Mouse (Mus musculus): Measurements from ENCODE around the gene Gch1. TPM values are rescaled to one million over a fixed set of nuclear protein-coding genes. Genes with fewer than 3 reads are reported as not detected.

Gene Gch1
- total and polyA plus RNA-seq, 3 experiments, result 4.4 to 6.6 TPM; not detected in 1

- TF ChIP-seq MXI1 (IDR thresholded peaks at IDR 0.05; ENCODE audit: low read depth, low read length) (peak; percentile 55; the same call in 1 of the 2 replicates), MEF2A (IDR thresholded peaks at IDR 0.05; ENCODE audit: extremely low read depth, insufficient replicate concordance, low read depth, low read length, poor library complexity, severe bottlenecking) (peak; percentile 45; the same call in 1 of the 2 replicates)
These were observed 18.6 kb downstream of the Gch1 start (continued) for GRCm38 (mm10) chr14:47170499-47171109.

GRCm38 (mm10) chr14:47169677-47170410 lies 19.4 kb downstream of the Gch1 start:
- Histone ChIP-seq H3K4me3 (ENCODE audit: control insufficient read depth in 1 of 2, insufficient read depth in 1 of 2, low read depth in 2 of 2, low read length in 2 of 2) (no peak overlapping the region), H3K27me3 (ENCODE audit: control insufficient read depth in 1 of 2, insufficient read depth in 2 of 2, low read length in 2 of 2) (no peaks in the 10 kb centered on the region), H3K36me3 (ENCODE audit: control insufficient read depth in 1 of 2, insufficient read depth in 2 of 2, low read length in 2 of 2) (peaks cover 5 to 37% of the 10 kb centered on the region in 2 experiments; a peak in 3 of 4 replicates), H3K27ac (ENCODE audit: control insufficient read depth, low read depth, low read length) (no peak overlapping the region), H3K9ac (ENCODE audit: control insufficient read depth, low read depth, low read length, poor library complexity, severe bottlenecking) (no peak overlapping the region), H3K79me2 (ENCODE audit: control insufficient read depth, insufficient read depth, low read length, poor library complexity) (no peaks in the 10 kb centered on the region), H3K4me1 (ENCODE audit: control insufficient read depth in 1 of 2, insufficient read depth in 2 of 2, low read length in 2 of 2) (peaks cover 9 to 26% of the 10 kb centered on the region in 2 experiments), H3K9me3 (replicated peaks; ENCODE audit: insufficient read depth, low read length) (no peaks in the 10 kb centered on the region)
- no peak for TF ChIP-seq USF1 (IDR thresholded peaks at IDR 0.05; ENCODE audit: low read depth, low read length)
- no peak for TF ChIP-seq TCF12 (IDR thresholded peaks at IDR 0.05; ENCODE audit: low read depth, low read length)
- no peak for TF ChIP-seq UBTF (IDR thresholded peaks at IDR 0.05; ENCODE audit: borderline replicate concordance, insufficient read depth, low read depth, low read length)
- DNase-seq (ENCODE audit: low read depth, low spot score), result no peak

- no peaks in the 10 kb centered on the region for H3K79me2 ChIP-seq (ENCODE audit: control insufficient read depth, insufficient read depth, low read length, poor library complexity)
- no peaks in the 10 kb centered on the region for H3K27me3 ChIP-seq (ENCODE audit: control insufficient read depth in 1 of 2, insufficient read depth in 2 of 2, low read length in 2 of 2)
- H3K9ac ChIP-seq (ENCODE audit: control insufficient read depth, low read depth, low read length, poor library complexity, severe bottlenecking), result no peak overlapping the region
- DNase-seq (ENCODE audit: low read depth, low spot score), result no peak
- H3K36me3 ChIP-seq (ENCODE audit: control insufficient read depth in 1 of 2, insufficient read depth in 2 of 2, low read length in 2 of 2), result peaks cover 5 to 13% of the 10 kb centered on the region in 2 experiments; a peak in 3 of 4 replicates
- H3K9me3 ChIP-seq (replicated peaks; ENCODE audit: insufficient read depth, low read length), result no peaks in the 10 kb centered on the region
- TF ChIP-seq ELF1 (IDR thresholded peaks at IDR 0.05; ENCODE audit: low read depth, low read length) (no peak), ZNF384 (IDR thresholded peaks at IDR 0.05; ENCODE audit: low read depth, low read length) (no peak), MAFK (IDR thresholded peaks at IDR 0.05; ENCODE audit: borderline replicate concordance, low read depth, low read length) (no peak), E2F4 (IDR thresholded peaks at IDR 0.05; ENCODE audit: borderline replicate concordance, low read depth, low read length) (no peak), CTCF (IDR thresholded peaks at IDR 0.05 in 2 of 3, conservative IDR thresholded peaks at IDR 0.05 in 1 of 3; ENCODE audit: control insufficient read depth in 1 of 3, insufficient read depth in 1 of 3, low read depth in 2 of 3, low read length in 3 of 3, poor library complexity in 1 of 3, severe bottlenecking in 1 of 3) (no peak), MYB (IDR thresholded peaks at IDR 0.05; ENCODE audit: low read depth, low read length) (no peak), MYC (IDR thresholded peaks at IDR 0.05; ENCODE audit: low read depth, low read length) (no peak), POLR2A (IDR thresholded peaks at IDR 0.05; ENCODE audit: control insufficient read depth in 1 of 2, insufficient read depth in 1 of 2, low read depth in 1 of 2, low read length in 2 of 2, poor library complexity in 1 of 2) (no peak), POLR2AphosphoS2 (IDR thresholded peaks at IDR 0.05; ENCODE audit: low read length) (no peak), USF1 (IDR thresholded peaks at IDR 0.05; ENCODE audit: low read depth, low read length) (no peak), ETS1 (IDR thresholded peaks at IDR 0.05; ENCODE audit: low read depth, low read length) (no peak), BHLHE40 (IDR thresholded peaks at IDR 0.05; ENCODE audit: borderline replicate concordance, low read depth, low read length) (no peak), MEF2A (IDR thresholded peaks at IDR 0.05; ENCODE audit: extremely low read depth, insufficient replicate concordance, low read depth, low read length, poor library complexity, severe bottlenecking) (no peak), JUND (IDR thresholded peaks at IDR 0.05; ENCODE audit: low read depth, low read length) (no peak), CHD1 (IDR thresholded peaks at IDR 0.05; ENCODE audit: low read depth, low read length) (no peak), MAZ (IDR thresholded peaks at IDR 0.05; ENCODE audit: low read depth, low read length) (no peak), EP300 (IDR thresholded peaks at IDR 0.05; ENCODE audit: low read depth in 1 of 2, low read length in 2 of 2) (no peak)
- H3K4me3 ChIP-seq (ENCODE audit: control insufficient read depth in 1 of 2, insufficient read depth in 1 of 2, low read depth in 2 of 2, low read length in 2 of 2), result no peak overlapping the region
- H3K27ac ChIP-seq (ENCODE audit: control insufficient read depth, low read depth, low read length), result no peak overlapping the region
- H3K4me1 ChIP-seq (ENCODE audit: control insufficient read depth in 1 of 2, insufficient read depth in 2 of 2, low read length in 2 of 2), result peaks cover 5 to 10% of the 10 kb centered on the region in 2 experiments; a peak in 3 of 4 replicates
These were observed 23.5 kb downstream of the Gch1 start for GRCm38 (mm10) chr14:47165741-47166140.

Measured in MEL (cell line).